Mouse (Mus musculus): ENCODE data around the gene Mns1. TPM values are rescaled to one million over a fixed set of nuclear protein-coding genes. Genes with fewer than 3 reads are reported as not detected.
A peak's percentile ranks its signal among the peaks of the same experiment; 100 is the strongest.

Mns1 gene
- polyA plus RNA-seq, 1 experiment from 2014 or later = 13.4 TPM

GRCm38 (mm10) chr9:72477306-72477705 is 39.5 kb downstream of the Mns1 start:
- Histone ChIP-seq H3K4me1 (replicated peaks; ENCODE audit: insufficient read depth, low read length) (no peaks in the 10 kb centered on the region), H3K9me3 (replicated peaks; ENCODE audit: low read length) (no peaks in the 10 kb centered on the region), H3K4me2 (ENCODE audit: low read length) (no peak overlapping the region), H3K9ac (ENCODE audit: low read depth, low read length) (no peak overlapping the region), H3K4me3 (replicated peaks; ENCODE audit: low read depth, low read length) (no peak overlapping the region), H3K27me3 (ENCODE audit: insufficient read depth, low read length) (no peaks in the 10 kb centered on the region), H3K36me3 (ENCODE audit: insufficient read depth, low read length) (0 out of 2 replicates have a peak, but pooled peaks cover 10% of the 10 kb centered on the region), H3K27ac (no peak overlapping the region)
- DNase-seq (ENCODE audit: low spot score) = no peak
- 83% methylated on average over 6 of the region's 6 CpGs for WGBS
- TF ChIP-seq CTCF (IDR thresholded peaks at IDR 0.05; ENCODE audit: low read depth) = no peak
- no peak for ATAC-seq (replicated peaks; ENCODE audit: low FRiP score, low read depth)

- DNase-seq (ENCODE audit: low spot score) (no peak), ATAC-seq (replicated peaks; ENCODE audit: low FRiP score, low read depth) (no peak)
- Histone ChIP-seq H3K4me2 (ENCODE audit: low read length) (no peak overlapping the region), H3K36me3 (ENCODE audit: insufficient read depth, low read length) (peaks cover 12% of the 10 kb centered on the region; the same call in 1 of the 2 replicates), H3K4me3 (replicated peaks; ENCODE audit: low read depth, low read length) (no peak overlapping the region), H3K9me3 (replicated peaks; ENCODE audit: low read length) (no peaks in the 10 kb centered on the region), H3K4me1 (replicated peaks; ENCODE audit: insufficient read depth, low read length) (no peaks in the 10 kb centered on the region), H3K9ac (ENCODE audit: low read depth, low read length) (no peak overlapping the region), H3K27me3 (ENCODE audit: insufficient read depth, low read length) (no peaks in the 10 kb centered on the region), H3K27ac (no peak overlapping the region)
- no peak for TF ChIP-seq CTCF (IDR thresholded peaks at IDR 0.05; ENCODE audit: low read depth)
- 88% methylated on average over 1 of the region's 1 CpGs for WGBS
These were observed 41.5 kb downstream of the Mns1 start for GRCm38 (mm10) chr9:72479276-72479675.

GRCm38 (mm10) chr9:72488523-72488922 is 50.7 kb downstream of the Mns1 start:
- H3K36me3 ChIP-seq (ENCODE audit: insufficient read depth, low read length) = peaks cover 3% of the 10 kb centered on the region; the same call in 1 of the 2 replicates
- H3K9ac ChIP-seq (ENCODE audit: low read depth, low read length) = no peak overlapping the region
- H3K27me3 ChIP-seq (ENCODE audit: insufficient read depth, low read length) = no peaks in the 10 kb centered on the region
- no peak overlapping the region for H3K4me3 ChIP-seq (replicated peaks; ENCODE audit: low read depth, low read length)
- DNase-seq (ENCODE audit: low spot score) (no peak), ATAC-seq (replicated peaks; ENCODE audit: low FRiP score, low read depth) (no peak)
- TF ChIP-seq CTCF (IDR thresholded peaks at IDR 0.05; ENCODE audit: low read depth) = no peak
- H3K9me3 ChIP-seq (replicated peaks; ENCODE audit: low read length) = no peaks in the 10 kb centered on the region
- H3K4me2 ChIP-seq (ENCODE audit: low read length) = no peak overlapping the region
- no peak overlapping the region for H3K27ac ChIP-seq
- peaks cover 12% of the 10 kb centered on the region for H3K4me1 ChIP-seq (replicated peaks; ENCODE audit: insufficient read depth, low read length)

- no peak overlapping the region for H3K9ac ChIP-seq (ENCODE audit: low read depth, low read length)
- H3K4me1 ChIP-seq (replicated peaks; ENCODE audit: insufficient read depth, low read length) = peaks cover 12% of the 10 kb centered on the region
- 87% methylated on average over 5 of the region's 5 CpGs for WGBS
- no peak for TF ChIP-seq CTCF (IDR thresholded peaks at IDR 0.05; ENCODE audit: low read depth)
- H3K36me3 ChIP-seq (ENCODE audit: insufficient read depth, low read length) = no peaks in the 10 kb centered on the region
- ATAC-seq (replicated peaks; ENCODE audit: low FRiP score, low read depth) (no peak), DNase-seq (ENCODE audit: low spot score) (no peak)
- no peak overlapping the region for H3K4me3 ChIP-seq (replicated peaks; ENCODE audit: low read depth, low read length)
- H3K27me3 ChIP-seq (ENCODE audit: insufficient read depth, low read length) = no peaks in the 10 kb centered on the region
- no peak overlapping the region for H3K27ac ChIP-seq
- H3K4me2 ChIP-seq (ENCODE audit: low read length) = no peak overlapping the region
- H3K9me3 ChIP-seq (replicated peaks; ENCODE audit: low read length) = no peaks in the 10 kb centered on the region
These were observed 51.3 kb downstream of the Mns1 start for GRCm38 (mm10) chr9:72489131-72489530.

- peak; percentile 94 for ATAC-seq (replicated peaks; ENCODE audit: low FRiP score, low read depth)
- H3K9me3 ChIP-seq (replicated peaks; ENCODE audit: low read length) = no peaks in the 10 kb centered on the region
- H3K4me1 ChIP-seq (replicated peaks; ENCODE audit: insufficient read depth, low read length) = peaks cover 12% of the 10 kb centered on the region
- H3K27me3 ChIP-seq (ENCODE audit: insufficient read depth, low read length) = no peaks in the 10 kb centered on the region
- H3K4me3 ChIP-seq (replicated peaks; ENCODE audit: low read depth, low read length) = peak overlapping the region; percentile 76
- H3K36me3 ChIP-seq (ENCODE audit: insufficient read depth, low read length) = no peaks in the 10 kb centered on the region
- 0% methylated on average over 32 of the region's 32 CpGs for WGBS
- no peak for TF ChIP-seq CTCF (IDR thresholded peaks at IDR 0.05; ENCODE audit: low read depth)
- H3K27ac ChIP-seq = peak overlapping the region; percentile 76
- H3K4me2 ChIP-seq (ENCODE audit: low read length) = peak overlapping the region; percentile 78
- peak overlapping the region; percentile 75 for H3K9ac ChIP-seq (ENCODE audit: low read depth, low read length)
- peak; percentile 95 for DNase-seq (ENCODE audit: low spot score)
These were observed 53.9 kb downstream of the Mns1 start for GRCm38 (mm10) chr9:72491559-72492193.

GRCm38 (mm10) chr9:72492194-72492565 is 54.4 kb downstream of the Mns1 start, which contains the start of gene Tex9:
Gene Tex9 (minus strand): TSS chr9:72492212.
- no peak for TF ChIP-seq CTCF (IDR thresholded peaks at IDR 0.05; ENCODE audit: low read depth)
- Histone ChIP-seq H3K9me3 (replicated peaks; ENCODE audit: low read length) (no peaks in the 10 kb centered on the region), H3K4me2 (ENCODE audit: low read length) (peak within 1 kb of the TSS; percentile 78), H3K4me3 (replicated peaks; ENCODE audit: low read depth, low read length) (peak within 1 kb of the TSS; percentile 76), H3K27me3 (ENCODE audit: insufficient read depth, low read length) (no peaks in the 10 kb centered on the region), H3K27ac (peak within 1 kb of the TSS; percentile 76), H3K9ac (ENCODE audit: low read depth, low read length) (peak within 1 kb of the TSS; percentile 75), H3K36me3 (ENCODE audit: insufficient read depth, low read length) (no peaks in the 10 kb centered on the region), H3K4me1 (replicated peaks; ENCODE audit: insufficient read depth, low read length) (peaks cover 12% of the 10 kb centered on the region)
- 0 out of 2 replicates have a peak, but pooled peaks have one; percentile 13 for ATAC-seq (replicated peaks; ENCODE audit: low FRiP score, low read depth)
- WGBS = 9% methylated on average over 6 of the region's 6 CpGs
- peak; percentile 31 for DNase-seq (ENCODE audit: low spot score)

Measured in kidney, postnatal 0 days (tissue).